Mouse (Mus musculus) lung, adult 2 months (tissue): ENCODE measurements around the gene Caap1.

Experiments used
- CTCF ChIP-seq: fragments of 200-500 bp; IDR thresholded peaks from 2 replicates; pipeline ENCODE4 v1.5.1; 2011; ENCODE audit warnings: mild to moderate bottlenecking, low read length, control low read depth; ENCODE audit not compliant: insufficient read depth
- POLR2A ChIP-seq: fragments of 200-500 bp; IDR thresholded peaks from 2 replicates; pipeline ENCODE4 v1.6.1; 2011; ENCODE audit warnings: low read depth, mild to moderate bottlenecking, control low read depth, low read length, borderline replicate concordance; ENCODE audit errors: extremely low read depth

DNA sequence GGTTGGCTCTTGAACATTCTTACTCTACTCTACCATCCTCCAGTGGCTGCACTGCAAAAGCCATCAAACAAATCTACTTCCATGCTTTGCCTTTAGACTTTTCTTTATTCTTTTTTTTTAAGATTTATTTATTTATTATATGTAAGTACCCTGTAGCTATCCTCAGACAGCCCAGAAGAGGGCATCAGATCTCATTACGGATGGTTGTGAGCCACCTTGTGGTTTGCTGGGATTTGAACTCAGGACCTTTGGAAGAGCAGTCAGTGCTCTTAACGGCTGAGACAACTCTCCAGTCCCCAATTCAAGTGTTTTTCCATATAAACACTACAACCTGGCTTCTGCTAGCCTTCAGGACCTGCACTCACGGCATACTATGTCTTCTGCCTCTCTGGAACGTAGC is 44.8 kb upstream of the Caap1 start:
- no peak for TF ChIP-seq CTCF
- TF ChIP-seq POLR2A = no peak
